Mouse (Mus musculus) C2C12 (cell line): ENCODE results near the gene Psmd3. TPM values are rescaled to one million over a fixed set of nuclear protein-coding genes. Genes with fewer than 3 reads are reported as not detected.
A peak's percentile ranks its signal among the peaks of the same experiment; 100 is the strongest.

Source experiments
- H3K27me3 ChIP-seq: one replicate; pipeline ENCODE4 v1.6.1; 2011; ENCODE audit not compliant: control insufficient read depth, insufficient read depth, insufficient read length
- H3K36me3 ChIP-seq: one replicate; pipeline ENCODE4 v1.6.1; 2011; ENCODE audit not compliant: control insufficient read depth, insufficient read depth
- H3K4me3 ChIP-seq: one replicate; pipeline ENCODE4 v1.5.1; 2011; ENCODE audit warnings: mild to moderate bottlenecking, control low read depth; ENCODE audit not compliant: poor library complexity, insufficient read depth, severe bottlenecking
- H3K79me2 ChIP-seq: one replicate; pipeline ENCODE4 v1.6.1; 2011; ENCODE audit not compliant: control insufficient read depth, insufficient read depth
- H3K79me3 ChIP-seq: one replicate; pipeline ENCODE4 v1.6.1; 2011; ENCODE audit warnings: low read depth, control low read depth
- H3ac ChIP-seq: one replicate; pipeline ENCODE3; 2011; ENCODE audit warnings: low read depth; ENCODE audit not compliant: control insufficient read depth, insufficient read length
- CEBPB ChIP-seq: IDR thresholded peaks from one replicate; pipeline ENCODE4 v1.6.1; 2011; ENCODE audit warnings: low read depth, mild to moderate bottlenecking, control low read depth, moderate library complexity
- CTCF ChIP-seq: IDR thresholded peaks from one replicate; pipeline ENCODE4 v1.5.1; 2011; ENCODE audit not compliant: control insufficient read depth, insufficient read depth, insufficient read length
- FOSL1 ChIP-seq: IDR thresholded peaks from one replicate; pipeline ENCODE4 v1.8.0; 2011; ENCODE audit warnings: mild to moderate bottlenecking, low read length; ENCODE audit not compliant: poor library complexity, insufficient read depth, severe bottlenecking
- MAX ChIP-seq: IDR thresholded peaks from one replicate; pipeline ENCODE4 v1.6.1; 2011; ENCODE audit warnings: mild to moderate bottlenecking, control low read depth
- MYOD1 ChIP-seq: IDR thresholded peaks from one replicate; pipeline ENCODE4 v1.6.1; 2011; ENCODE audit warnings: low read depth; ENCODE audit not compliant: control insufficient read depth, insufficient read length
- MYOG ChIP-seq: IDR thresholded peaks from one replicate; pipeline ENCODE4 v1.6.1; 2011; ENCODE audit not compliant: control insufficient read depth, insufficient read length; ENCODE audit errors: extremely low read depth
- USF1 ChIP-seq: IDR thresholded peaks from one replicate; pipeline ENCODE4 v1.6.1; 2011; ENCODE audit warnings: low read depth, mild to moderate bottlenecking, control low read depth, moderate library complexity
- polyA plus RNA-seq: library from polyadenylated mRNA; unstranded; fragments of >200 nt; fragmentation: generic; extraction: Trizol; gene quantifications from one replicate; pipeline ENCODE4 v1.2.1, GENCODE M21; 2012; ENCODE audit warnings: missing spikeins

Psmd3 gene
- polyA plus RNA-seq, 1 experiment = 244 TPM

GRCm38 (mm10) chr11:98725926-98726506, 43.7 kb downstream of the Psmd3 start:
- H3K79me3 ChIP-seq = no peaks in the 10 kb centered on the region
- H3K79me2 ChIP-seq = peaks cover 9% of the 10 kb centered on the region
- peaks cover 10% of the 10 kb centered on the region for H3K36me3 ChIP-seq
- no peaks in the 10 kb centered on the region for H3K27me3 ChIP-seq
- H3ac ChIP-seq = no peak overlapping the region
- TF ChIP-seq MAX = no peak
- no peak for TF ChIP-seq CEBPB
- TF ChIP-seq FOSL1 = no peak
- no peak for TF ChIP-seq MYOD1
- no peak for TF ChIP-seq USF1
- TF ChIP-seq CTCF = no peak
- no peak for TF ChIP-seq MYOG
- H3K4me3 ChIP-seq = no peak overlapping the region

GRCm38 (mm10) chr11:98729119-98729588, 46.8 kb downstream of the Psmd3 start, which contains the start of gene Med24:
Gene Med24, minus strand, starts transcription at chr11:98729435.
- TF ChIP-seq MYOD1 (no peak), CEBPB (no peak), USF1 (no peak)
- Histone ChIP-seq H3K79me2 (peaks cover 9% of the 10 kb centered on the region), H3K4me3 (peak within 1 kb of the TSS; percentile 68), H3K79me3 (no peaks in the 10 kb centered on the region), H3K36me3 (peaks cover 10% of the 10 kb centered on the region), H3K27me3 (peaks cover 5% of the 10 kb centered on the region), H3ac (peak within 1 kb of the TSS; percentile 86)

GRCm38 (mm10) chr11:98730727-98731126, 48.4 kb downstream of the Psmd3 start:
- H3K79me3 ChIP-seq = no peaks in the 10 kb centered on the region
- peaks cover 5% of the 10 kb centered on the region for H3K27me3 ChIP-seq
- H3ac ChIP-seq = no peak overlapping the region
- TF ChIP-seq MYOD1 (no peak), MAX (no peak), FOSL1 (no peak), USF1 (no peak), CEBPB (no peak), CTCF (no peak), MYOG (no peak)
- peaks cover 7% of the 10 kb centered on the region for H3K36me3 ChIP-seq
- H3K4me3 ChIP-seq = no peak overlapping the region
- H3K79me2 ChIP-seq = peaks cover 9% of the 10 kb centered on the region

GRCm38 (mm10) chr11:98731134-98731533, 48.8 kb downstream of the Psmd3 start:
- H3K79me3 ChIP-seq = no peaks in the 10 kb centered on the region
- peaks cover 5% of the 10 kb centered on the region for H3K36me3 ChIP-seq
- no peak for TF ChIP-seq MYOD1
- TF ChIP-seq FOSL1 = no peak
- TF ChIP-seq MYOG = no peak
- TF ChIP-seq CTCF = no peak
- TF ChIP-seq MAX = no peak
- no peak for TF ChIP-seq USF1
- TF ChIP-seq CEBPB = no peak
- H3ac ChIP-seq = no peak overlapping the region
- peaks cover 5% of the 10 kb centered on the region for H3K27me3 ChIP-seq
- H3K79me2 ChIP-seq = peaks cover 9% of the 10 kb centered on the region
- no peak overlapping the region for H3K4me3 ChIP-seq

GRCm38 (mm10) chr11:98734020-98734419, 51.7 kb downstream of the Psmd3 start:
- TF ChIP-seq MYOG (no peak), USF1 (no peak), FOSL1 (no peak), MAX (no peak), CEBPB (no peak), CTCF (no peak), MYOD1 (no peak)
- Histone ChIP-seq H3K27me3 (peaks cover 5% of the 10 kb centered on the region), H3K79me3 (no peaks in the 10 kb centered on the region), H3K79me2 (no peaks in the 10 kb centered on the region), H3K36me3 (no peaks in the 10 kb centered on the region), H3K4me3 (no peak overlapping the region), H3ac (no peak overlapping the region)

- H3K4me3 ChIP-seq = no peak overlapping the region
- H3K27me3 ChIP-seq = peaks cover 5% of the 10 kb centered on the region
- no peaks in the 10 kb centered on the region for H3K79me2 ChIP-seq
- no peaks in the 10 kb centered on the region for H3K36me3 ChIP-seq
- H3K79me3 ChIP-seq = no peaks in the 10 kb centered on the region
- H3ac ChIP-seq = no peak overlapping the region
- no peak for TF ChIP-seq MYOG
- TF ChIP-seq MAX = no peak
- no peak for TF ChIP-seq CTCF
- TF ChIP-seq USF1 = no peak
- TF ChIP-seq MYOD1 = no peak
- no peak for TF ChIP-seq CEBPB
- TF ChIP-seq FOSL1 = no peak
Measured at GRCm38 (mm10) chr11:98735111-98735510, 52.8 kb downstream of the Psmd3 start.
